In genomic region chr8:104191496-104191895, GRCm38 (mm10) we compare ENCODE assay signal across 8 mouse cellular contexts. TPM values are rescaled to one million over a fixed set of nuclear protein-coding genes. Genes with fewer than 3 reads are reported as not detected.
A peak's percentile ranks its signal among the peaks of the same experiment; 100 is the strongest.
DNase-seq lines count a peak whose midpoint lies in the region; ATAC-seq lines count a peak whose summit lies in the region.

No protein-coding gene starts in this region.

- ATAC-seq in frontal cortex, adult (ENCODE audit: low TSS enrichment): peak; percentile 39; the same call in 1 of the 2 replicates
- ATAC-seq in midbrain, embryonic 13.5 days: peak; percentile 79

- no peaks in the 10 kb centered on the region for H3K9me3 ChIP-seq in midbrain, embryonic 13.5 days

- 28% methylated on average over 11 of the region's 11 CpGs for WGBS in midbrain, embryonic 13.5 days

- peaks cover 11% of the 10 kb centered on the region for H3K4me1 ChIP-seq in midbrain, embryonic 13.5 days (replicated peaks)

- H3K4me3 ChIP-seq in midbrain, embryonic 13.5 days (replicated peaks): no peak overlapping the region

- no peak for DNase-seq in frontal cortex, postnatal 14 days (ENCODE audit: low spot score in 2 of 2)
- peak; percentile 30 for DNase-seq in brain, adult 2 months (ENCODE audit: low read depth, low spot score)
- peak; percentile 51 for DNase-seq in heart, postnatal 4 days
- DNase-seq in yolk sac, embryonic 10.5 days (ENCODE audit: low spot score): peak; percentile 30
- DNase-seq in layer of hippocampus, postnatal 25 days (ENCODE audit: extremely low spot score in 1 of 2, low spot score in 1 of 2): no peak
- no peak for DNase-seq in Muller cell, postnatal 12 days (ENCODE audit: inconsistent ontology term)

- H3K27ac ChIP-seq in midbrain, embryonic 13.5 days: peak overlapping the region; percentile 44; the same call in 1 of the 2 replicates

- H3K36me3 ChIP-seq in midbrain, embryonic 13.5 days: no peaks in the 10 kb centered on the region

- no peak overlapping the region for H3K9ac ChIP-seq in midbrain, embryonic 13.5 days (replicated peaks)

- H3K27me3 ChIP-seq in midbrain, embryonic 13.5 days: no peaks in the 10 kb centered on the region

- peak overlapping the region; percentile 27 for H3K4me2 ChIP-seq in midbrain, embryonic 13.5 days (replicated peaks)

RNA-seq across cellular contexts. Expression of gene Bean1, which starts 21.3 kb away (rescaled TPM):
- total RNA-seq in heart, postnatal 4 days (2021): 1 to 10 TPM; 4.4 to 5.1 TPM
- polyA plus RNA-seq in midbrain, embryonic 13.5 days (2015; fragmentation: Nextera tagmentation; extraction: Ambion mirVana): 1.8 and 2.0 TPM in 2 replicates
- total RNA-seq in layer of hippocampus, postnatal 25 days (2021): 1 to 10 TPM; 5.8 to 5.9 TPM

RNA-seq across cellular contexts. Expression of gene Tk2, which starts 56.9 kb away (rescaled TPM):
- total RNA-seq in heart, postnatal 4 days (2021): 10 to 100 TPM in 1 of 2 experiments, 1 to 10 TPM in 1; 9.6 to 10.3 TPM
- polyA plus RNA-seq in midbrain, embryonic 13.5 days (2015; fragmentation: Nextera tagmentation; extraction: Ambion mirVana): 43.1 and 46.3 TPM in 2 replicates
- total RNA-seq in layer of hippocampus, postnatal 25 days (2021): 10 to 100 TPM; 36.4 to 37.7 TPM

RNA-seq across cellular contexts. Expression of gene Cklf, which starts 59.2 kb away (rescaled TPM):
- 10 to 100 TPM; 10.9 to 11.3 TPM for total RNA-seq in heart, postnatal 4 days (2021)
- 34.4 and 36.5 TPM in 2 replicates for polyA plus RNA-seq in midbrain, embryonic 13.5 days (2015; fragmentation: Nextera tagmentation; extraction: Ambion mirVana)
- 1 to 10 TPM; 6.3 to 9.9 TPM for total RNA-seq in layer of hippocampus, postnatal 25 days (2021)

Comparison
In these comparisons a context has a peak if more than half of its experiments do, and no peak if none do; other contexts are left out.
1. DNase-seq: peak in brain, adult 2 months (single experiment), heart, postnatal 4 days (single experiment) and yolk sac, embryonic 10.5 days (single experiment); none in frontal cortex, postnatal 14 days (0 of 2), layer of hippocampus, postnatal 25 days (0 of 2) and Muller cell, postnatal 12 days (single experiment).